Mouse (Mus musculus): ENCODE results near the gene Wls. TPM values are rescaled to one million over a fixed set of nuclear protein-coding genes. Genes with fewer than 3 reads are reported as not detected.

The Wls gene
- polyA plus RNA-seq, 1 experiment from 2014 or later: 198 TPM

Other genes starting within 250 kb of the Wls start
- gene Rpe65, start 240.5 kb upstream of the Wls start, polyA plus RNA-seq (2015; fragmentation: Nextera tagmentation; extraction: Ambion mirVana): not detected in 2 replicates

Measured in limb, embryonic 15.5 days (tissue).